Mouse (Mus musculus) liver, adult 2 months (tissue): ENCODE measurements at regions not wholly inside any gene's neighbourhood (a gene's known extent, or its start where the extent isn't known, plus 50 kb on each side); places are given as distances from the start of the nearest gene placed in this dataset.

Source experiments
- CTCF ChIP-seq: fragments of 200-500 bp; IDR thresholded peaks from 2 replicates; pipeline ENCODE4 v1.5.1; 2011; ENCODE audit warnings: low read depth, low read length, control low read depth
- POLR2A ChIP-seq: fragments of 200-500 bp; IDR thresholded peaks from 2 replicates; pipeline ENCODE4 v1.6.1; 2011; ENCODE audit warnings: low read length, control low read depth; ENCODE audit not compliant: insufficient read depth; ENCODE audit errors: extremely low read depth

GRCm38 (mm10) chr12:70543299-70543698 is 90.4 kb downstream of the Tmx1 start:
- TF ChIP-seq CTCF, result no peak
- no peak for TF ChIP-seq POLR2A
